Mouse (Mus musculus) brain, adult 2 months (tissue): ENCODE data around the gene Anln.
A peak's percentile ranks its signal among the peaks of the same experiment; 100 is the strongest.
"Not testable (repeated sequence)": the region's sequence is repeated elsewhere in the genome, so short reads cannot be mapped to it uniquely, and the experiment has no call there.

Experiments used
- DNase-seq: peaks from one replicate; pipeline ENCODE4 v3.0.0; 2011; ENCODE audit warnings: low read depth, low spot score

Gene Anln

DNA sequence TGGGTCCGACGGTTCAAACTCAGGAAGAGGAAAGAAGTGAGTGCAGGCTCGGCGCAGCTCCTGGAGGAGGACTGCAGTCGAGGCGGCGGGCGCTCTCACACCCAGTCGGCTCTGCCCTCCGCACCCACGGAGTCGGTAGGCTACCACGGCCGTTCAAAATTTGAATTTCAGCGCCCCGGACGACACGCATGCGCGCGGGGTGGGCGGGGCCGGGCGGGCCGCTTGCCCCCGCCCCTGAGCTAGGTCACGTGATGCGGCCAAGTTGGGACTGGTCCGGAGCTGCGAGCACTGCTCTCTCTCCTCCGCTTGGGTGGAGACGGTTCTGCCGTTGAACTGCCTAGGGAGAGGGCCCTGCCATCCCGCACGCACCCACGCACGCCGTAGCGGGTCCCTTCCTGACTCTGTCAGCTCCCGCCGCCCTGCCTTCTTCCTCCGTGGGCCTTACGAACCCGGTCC is at the start of gene Anln:
TSS of gene Anln (minus strand) at position 168 of the 456 bp plus-strand sequence.
- DNase-seq = peak; percentile 92

GRCm38 (mm10) chr9:22434101-22434500 is 45.1 kb upstream of the Anln start:
- no peak for DNase-seq

DNA sequence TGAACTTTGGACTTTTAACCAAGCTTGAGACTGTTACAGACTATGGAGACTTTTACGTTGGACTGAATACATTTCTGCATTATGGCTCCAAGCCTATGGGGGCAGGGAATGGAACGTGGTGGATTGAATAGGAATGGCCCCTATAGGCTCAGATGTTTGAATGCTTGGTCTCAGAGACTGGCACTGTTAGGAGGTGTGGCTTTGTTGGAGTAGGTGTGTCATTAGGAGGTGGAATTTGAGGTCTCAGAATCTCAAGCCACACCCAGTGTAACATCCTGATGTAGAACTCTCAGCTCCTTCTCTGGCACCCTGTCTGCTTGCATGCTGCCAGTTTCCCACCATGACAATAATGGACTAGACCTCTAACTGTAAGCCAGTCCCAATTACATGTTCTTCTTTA is 44.2 kb upstream of the Anln start:
- no peak for DNase-seq

DNA sequence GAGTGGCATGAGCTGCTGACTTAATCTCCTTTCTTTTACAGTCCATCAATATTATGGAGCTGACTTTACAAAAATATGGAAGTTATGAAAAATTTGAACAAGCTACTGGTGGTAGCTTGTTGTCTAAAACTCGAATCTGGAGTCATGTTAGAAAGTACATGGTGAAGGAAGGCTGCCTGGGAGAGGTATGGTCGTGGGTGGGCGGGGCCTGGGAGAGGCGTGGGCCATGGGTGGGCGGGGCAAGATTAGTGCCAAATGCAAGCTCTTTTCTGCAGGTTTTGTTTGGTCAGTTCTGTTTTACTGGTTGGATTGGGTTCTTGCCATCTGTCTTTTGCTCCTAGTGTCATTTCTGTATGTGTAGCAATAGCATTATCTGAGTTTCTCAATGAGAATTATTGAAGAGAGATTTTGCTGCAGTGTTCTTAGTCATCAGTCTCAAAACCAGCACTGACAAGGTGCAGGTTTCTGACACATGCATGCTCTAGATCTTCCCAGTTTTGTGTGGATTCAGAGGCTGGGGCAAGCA is 41.4 kb upstream of the Anln start:
- DNase-seq = no peak

DNA sequence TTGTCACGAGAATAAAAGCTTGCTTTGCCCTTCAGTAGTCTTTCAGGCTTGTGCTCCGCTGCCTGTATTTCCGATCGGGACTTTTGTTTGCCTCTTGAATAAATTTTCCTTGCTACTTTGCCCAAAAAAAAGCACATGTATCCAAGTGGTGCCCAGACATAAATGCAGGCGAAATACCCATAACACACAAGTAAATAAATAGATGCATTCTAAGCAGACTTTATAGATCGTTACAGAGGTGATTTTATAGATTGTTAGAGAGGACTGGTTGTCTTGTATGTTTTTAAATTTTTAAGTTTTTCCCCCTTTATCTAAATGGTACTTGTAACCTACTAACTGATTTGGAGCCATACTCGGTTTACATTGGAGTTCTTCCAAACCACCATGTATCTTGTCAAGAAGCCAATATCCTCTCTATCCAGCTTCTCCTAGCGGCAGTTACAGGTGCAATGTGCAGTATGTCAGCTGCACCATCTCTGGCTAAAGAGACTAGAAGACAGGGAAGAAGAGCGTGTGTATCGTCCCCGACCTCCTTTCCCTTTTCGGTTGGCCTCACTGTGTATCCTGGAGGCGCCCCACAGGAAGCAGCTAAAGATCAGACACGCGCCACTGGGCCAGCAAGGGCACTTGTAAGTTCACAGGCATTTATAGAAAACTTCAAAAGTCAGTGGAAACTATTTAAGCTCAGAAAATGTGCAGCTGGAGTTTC is 40.7 kb upstream of the Anln start:
- peak; percentile 72 for DNase-seq

GRCm38 (mm10) chr9:22428666-22429410 is 39.9 kb upstream of the Anln start:
- DNase-seq = no peak

- DNase-seq = no peak
Observed at GRCm38 (mm10) chr9:22428028-22428665, 39.2 kb upstream of the Anln start.

GRCm38 (mm10) chr9:22424719-22425118 is 35.7 kb upstream of the Anln start:
- no peak for DNase-seq

DNA sequence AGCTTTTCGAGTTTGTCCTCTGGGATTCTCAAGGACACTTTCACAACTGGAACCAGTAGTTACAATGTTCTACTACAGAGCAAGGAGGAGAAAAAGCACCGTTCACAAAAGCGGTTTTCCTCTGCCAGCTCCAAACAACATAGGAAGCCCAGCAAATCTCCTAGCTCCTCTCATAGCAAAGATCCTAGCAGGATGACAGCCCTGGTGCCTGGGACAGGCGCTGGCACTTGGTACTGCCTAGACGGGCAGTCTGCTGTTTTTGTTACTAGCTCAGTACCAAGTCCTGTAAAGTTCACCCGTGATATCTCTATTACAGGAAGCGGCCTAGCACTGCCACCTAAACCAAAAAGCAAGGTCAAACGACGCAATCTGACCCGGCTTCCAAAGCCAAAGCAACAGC is 35.2 kb upstream of the Anln start:
- no peak for DNase-seq

DNA sequence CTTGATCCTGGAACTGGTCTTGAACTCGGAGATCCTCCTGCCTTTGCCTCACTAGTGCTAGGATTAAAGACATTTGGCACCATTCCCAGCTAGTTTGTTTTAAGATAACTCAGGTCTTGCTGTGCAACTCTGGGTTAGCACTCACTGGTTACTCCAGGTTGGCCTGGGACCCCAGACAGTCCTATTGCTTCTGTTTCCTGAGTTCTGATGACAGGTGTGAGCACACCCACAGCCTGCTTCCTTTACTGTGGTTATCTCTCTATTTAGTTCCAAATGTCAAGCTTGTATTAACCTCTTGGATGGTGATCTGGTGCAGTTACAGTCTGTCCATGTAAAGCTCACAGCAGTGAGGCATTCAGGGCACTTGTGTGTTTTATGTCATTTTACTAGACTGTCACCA is 34.5 kb upstream of the Anln start:
- DNase-seq = no peak

GRCm38 (mm10) chr9:22422559-22422958 is 33.6 kb upstream of the Anln start:
- no peak for DNase-seq

DNA sequence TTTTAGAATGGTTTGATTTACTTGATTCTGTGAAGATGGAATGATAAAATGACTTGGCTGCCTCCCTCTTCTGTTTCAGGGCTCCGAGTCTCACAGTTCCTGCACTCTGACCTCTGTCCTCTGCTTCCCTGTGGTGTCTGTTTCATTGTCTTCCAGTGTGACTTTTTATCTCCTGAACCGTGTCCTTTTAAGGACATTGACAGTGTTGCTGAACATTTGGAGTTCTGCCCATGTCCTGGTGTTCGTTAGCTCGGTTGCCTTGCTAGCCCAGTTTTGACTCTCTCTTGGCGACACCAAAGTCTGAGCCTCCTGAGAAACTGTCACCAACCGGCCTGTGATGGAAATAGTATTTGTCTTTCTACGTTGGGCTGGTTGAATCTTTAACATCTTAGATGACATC is 31.5 kb upstream of the Anln start:
- DNase-seq = peak; percentile 69

DNA sequence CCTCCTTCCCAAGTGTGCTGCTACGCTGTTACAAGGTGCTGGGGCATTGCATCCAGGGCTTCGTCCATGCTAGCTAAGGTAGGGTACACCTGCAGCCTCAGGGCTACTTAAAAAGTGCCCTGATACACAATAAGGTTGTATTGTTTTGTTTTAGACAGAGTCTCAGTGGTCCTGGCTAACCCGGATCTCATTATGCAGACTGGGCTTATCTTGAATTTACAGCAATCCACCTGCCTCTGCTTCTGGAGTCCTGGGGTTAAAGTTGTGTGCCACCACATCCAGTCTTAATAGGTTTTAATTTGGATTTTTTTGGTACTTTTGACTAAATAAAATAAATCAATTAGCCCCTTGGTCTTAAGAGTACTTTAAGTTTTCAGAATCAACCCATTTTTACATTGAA is 30.9 kb upstream of the Anln start:
- DNase-seq = no peak

DNA sequence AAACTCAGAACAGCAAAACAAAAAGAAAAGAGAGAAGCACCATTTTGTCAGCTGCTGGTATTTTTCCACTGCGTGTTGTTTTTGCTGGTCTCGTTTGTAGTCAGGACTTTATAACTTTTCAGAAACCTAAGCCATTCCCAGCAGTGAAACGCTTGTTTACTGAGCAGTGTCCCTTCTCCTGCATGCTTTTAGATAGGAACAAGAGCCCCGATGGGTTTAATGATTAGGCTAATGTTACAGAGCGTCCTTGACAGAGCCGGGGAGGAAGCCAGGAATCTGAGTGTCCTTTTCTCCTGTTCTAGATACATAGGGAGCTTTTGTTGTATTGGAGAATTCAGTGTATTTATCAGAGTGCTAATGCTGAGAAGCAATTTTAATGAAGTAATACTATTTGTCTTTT is 28.6 kb upstream of the Anln start:
- DNase-seq = no peak

GRCm38 (mm10) chr9:22416187-22416586 is 27.2 kb upstream of the Anln start:
- DNase-seq = no peak

DNA sequence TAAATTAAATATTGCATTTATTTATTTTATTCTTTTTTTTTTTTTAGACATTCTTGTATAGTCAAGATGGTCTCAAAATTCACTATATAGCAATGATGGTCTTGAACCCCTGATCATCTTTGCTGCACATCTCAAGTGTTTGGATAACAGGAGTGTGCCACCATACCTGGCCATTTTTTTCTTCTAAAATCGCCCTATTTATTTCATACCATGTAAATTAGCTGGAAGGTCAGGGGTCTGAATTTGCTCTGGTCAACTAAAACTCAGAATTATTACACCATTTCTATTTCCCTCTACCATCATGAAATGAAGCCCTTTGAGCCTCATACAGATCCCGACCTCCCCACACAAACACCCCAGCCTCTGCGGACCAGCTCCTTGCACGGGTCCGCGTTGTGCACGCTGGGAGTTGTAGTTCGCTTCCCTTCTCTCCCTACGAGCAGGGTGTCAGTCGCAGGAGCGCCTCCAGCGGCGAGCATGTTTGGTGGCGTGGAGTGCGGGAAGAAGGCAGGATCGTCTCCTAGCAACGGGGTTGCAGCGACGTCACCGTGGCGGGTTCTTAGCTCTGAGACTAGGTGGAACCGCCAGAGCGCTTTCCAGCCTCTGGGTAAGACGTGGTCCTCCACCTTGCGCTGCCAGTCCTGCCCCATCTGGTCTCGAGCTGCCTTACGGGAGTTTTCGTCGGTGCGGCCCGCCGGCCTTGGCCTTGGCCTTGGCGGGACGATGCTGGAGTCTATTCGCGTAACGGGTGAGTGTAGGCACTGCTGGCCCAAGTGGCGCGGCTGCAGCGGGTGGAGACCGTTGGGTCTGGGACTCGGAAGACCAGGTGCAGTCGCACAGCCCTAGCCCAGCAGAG is 22.2 kb upstream of the Anln start, which contains the start of gene 9530077C05Rik:
TSS of gene 9530077C05Rik (plus strand) at position 512 of the 856 bp plus-strand sequence.
- DNase-seq = peak; percentile 100

DNA sequence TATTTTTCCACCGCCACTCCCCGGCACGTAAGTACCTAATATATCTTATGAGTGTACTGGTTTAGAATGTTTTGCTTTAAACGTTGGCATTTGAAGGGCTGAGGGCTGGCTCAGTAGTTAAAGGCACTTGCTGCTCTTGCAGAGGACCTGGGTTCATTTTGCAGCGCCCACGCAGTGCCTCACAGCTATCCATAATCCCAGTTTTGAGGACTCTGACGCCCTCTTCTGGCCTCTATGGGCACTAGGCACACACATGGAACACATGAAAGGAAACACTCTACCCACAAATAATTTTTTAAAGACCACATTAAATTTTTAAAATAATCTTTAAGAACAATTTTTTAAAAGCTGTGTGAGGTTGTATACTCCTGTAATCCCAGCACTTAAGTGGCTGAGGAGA is 20.5 kb upstream of the Anln start:
- no peak for DNase-seq

GRCm38 (mm10) chr9:22408344-22408743 is 19.4 kb upstream of the Anln start:
- peak; percentile 84 for DNase-seq

DNA sequence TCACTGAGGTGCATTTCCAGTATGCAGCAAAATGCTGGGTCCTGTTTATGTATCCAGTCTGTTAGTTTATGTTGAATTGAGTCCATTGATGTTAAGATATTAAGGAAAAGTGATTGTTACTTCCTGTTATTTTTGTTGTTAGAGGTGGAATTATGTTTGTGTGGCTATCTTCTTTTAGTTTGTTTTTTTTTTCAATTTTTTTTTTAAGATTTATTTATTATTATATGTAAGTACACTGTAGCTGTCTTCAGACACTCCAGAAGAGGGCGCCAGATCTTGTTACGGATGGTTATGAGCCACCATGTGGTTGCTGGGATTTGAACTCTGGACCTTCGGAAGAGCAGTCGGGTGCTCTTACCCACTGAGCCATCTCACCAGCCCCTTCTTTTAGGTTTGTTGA is 18.6 kb upstream of the Anln start:
- DNase-seq = not testable (repeated sequence)

DNA sequence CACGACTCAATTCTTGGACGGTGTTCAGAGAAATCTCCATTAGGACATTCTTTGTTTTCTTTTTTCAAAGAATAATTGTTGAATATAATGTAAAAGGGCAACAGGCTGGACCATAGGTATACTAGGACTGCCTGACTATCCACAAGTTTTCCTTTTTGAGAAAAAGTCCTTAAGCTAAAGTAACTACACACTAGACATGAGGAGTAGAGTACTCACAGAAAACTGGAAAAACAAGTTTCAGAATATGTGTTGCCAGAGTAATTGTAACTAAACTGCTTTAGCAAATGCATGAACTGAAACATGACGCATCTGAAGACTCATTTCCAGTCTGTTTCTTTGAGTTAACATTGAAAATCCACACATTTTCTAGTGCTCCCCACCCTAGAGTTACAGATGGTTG is 16.4 kb upstream of the Anln start:
- DNase-seq = no peak

- not testable (repeated sequence) for DNase-seq
Observed at GRCm38 (mm10) chr9:22403501-22403900, 14.5 kb upstream of the Anln start.
